Mouse (Mus musculus): ENCODE measurements around the gene Fam43a. TPM values are rescaled to one million over a fixed set of nuclear protein-coding genes. Genes with fewer than 3 reads are reported as not detected.

The Fam43a gene
- 10 to 100 TPM in 1 of 2 experiments, 1 to 10 TPM in 1; 9.0 to 12.7 TPM for total RNA-seq (2021)

GRCm38 (mm10) chr16:30599491-30600268, at the start of gene Fam43a:
Gene Fam43a (plus strand): TSS chr16:30599723.
- DNase-seq (ENCODE audit: extremely low spot score in 1 of 2, low spot score in 1 of 2) = peak; percentile 51 to 66

- DNase-seq (ENCODE audit: extremely low spot score in 1 of 2, low spot score in 1 of 2) = peak; percentile 83 to 87
These were observed 49.4 kb upstream of the Fam43a start for GRCm38 (mm10) chr16:30549966-30550747.

DNA sequence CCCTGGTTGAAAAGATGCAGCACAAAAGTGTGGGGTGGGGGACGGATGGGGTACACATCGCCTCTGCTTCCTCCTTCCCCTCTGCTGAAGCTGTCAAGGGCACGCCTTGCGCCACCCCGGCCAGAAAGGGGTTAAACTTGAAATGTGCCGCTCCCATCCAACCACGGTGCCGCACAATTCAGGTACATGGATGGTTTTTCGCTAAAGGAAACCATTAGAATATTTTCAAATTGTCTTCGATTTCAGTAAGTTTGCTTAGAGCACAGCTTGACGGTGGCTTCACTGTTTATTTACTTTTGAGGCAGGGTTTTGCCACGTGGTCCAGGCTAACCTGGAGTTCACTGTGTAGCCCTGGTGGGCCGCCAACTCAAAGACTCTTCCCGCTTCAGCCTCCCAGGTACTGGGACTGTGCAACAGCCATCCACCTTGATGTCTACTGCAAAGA, 48.8 kb upstream of the Fam43a start, which contains the start of gene Tmem44:
TSS of gene Tmem44 (minus strand) at position 95 of the 445 bp plus-strand sequence.
- DNase-seq (ENCODE audit: extremely low spot score in 1 of 2, low spot score in 1 of 2) = no peak

GRCm38 (mm10) chr16:30552621-30553338, 46.7 kb upstream of the Fam43a start:
- peak; percentile 37 to 64 for DNase-seq (ENCODE audit: extremely low spot score in 1 of 2, low spot score in 1 of 2)

DNA sequence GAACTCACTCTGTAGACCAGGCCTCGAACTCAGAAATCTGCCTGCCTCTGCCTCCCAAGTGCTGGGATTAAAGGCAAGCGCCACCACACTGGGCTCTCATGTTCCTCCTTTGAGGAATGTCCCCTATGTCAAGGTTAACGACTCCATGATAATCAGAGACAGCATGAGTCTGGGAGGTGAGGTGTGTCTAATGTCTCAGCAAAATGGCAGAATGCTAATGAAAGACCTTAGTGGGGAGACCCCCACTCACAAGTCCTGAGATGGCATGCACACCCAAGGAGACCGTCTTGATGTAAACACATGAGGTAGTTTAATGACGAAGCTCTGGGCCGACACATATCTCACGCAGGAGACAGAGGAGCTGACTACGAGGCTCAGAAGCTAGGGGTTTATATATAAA, 45.4 kb upstream of the Fam43a start:
- DNase-seq (ENCODE audit: extremely low spot score in 1 of 2, low spot score in 1 of 2) = no peak

GRCm38 (mm10) chr16:30559312-30559992, 40.1 kb upstream of the Fam43a start:
- no peak for DNase-seq (ENCODE audit: extremely low spot score in 1 of 2, low spot score in 1 of 2)

DNA sequence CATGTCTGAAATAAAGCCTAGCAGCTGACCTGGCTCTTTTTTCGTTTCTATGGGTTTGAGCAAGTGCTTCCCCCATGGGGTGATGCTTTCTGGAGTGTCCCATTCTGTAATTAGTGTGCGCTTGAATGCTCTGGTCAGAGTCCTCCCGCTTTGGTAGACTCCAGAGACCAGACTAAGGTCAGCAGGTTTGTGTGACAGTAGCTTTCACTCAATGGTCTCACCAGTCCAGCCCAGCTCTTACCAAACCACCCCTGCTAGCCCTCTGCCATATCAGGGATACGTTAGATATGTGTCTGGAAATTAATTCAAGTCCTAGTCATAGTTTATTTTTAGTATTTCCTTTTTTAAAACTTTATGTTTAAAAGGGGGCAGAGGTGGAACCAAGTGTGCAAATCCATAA, 38.9 kb upstream of the Fam43a start:
- DNase-seq (ENCODE audit: extremely low spot score in 1 of 2, low spot score in 1 of 2) = no peak

- DNase-seq (ENCODE audit: extremely low spot score in 1 of 2, low spot score in 1 of 2) = no peak
These were observed 33.9 kb upstream of the Fam43a start for GRCm38 (mm10) chr16:30565631-30566030.

DNA sequence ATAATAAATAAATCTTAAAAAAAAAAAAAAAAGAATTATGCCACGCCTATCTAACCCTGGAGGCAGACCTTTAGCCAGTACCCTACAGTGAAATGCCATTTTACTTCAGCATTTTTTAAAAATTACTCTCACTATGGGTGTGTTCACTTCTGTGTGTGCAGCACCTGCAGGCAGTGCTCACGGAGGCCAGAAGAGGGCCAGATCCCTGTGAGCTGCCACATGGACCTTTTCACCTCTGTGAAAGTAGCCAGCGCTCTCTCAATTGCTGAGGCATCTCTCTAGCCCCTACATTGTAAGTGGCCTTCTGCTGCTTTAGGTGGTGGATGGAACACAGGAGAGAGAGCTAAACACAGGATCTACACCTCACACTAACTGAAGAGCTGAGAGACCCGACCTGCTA, 29.4 kb upstream of the Fam43a start:
- DNase-seq (ENCODE audit: extremely low spot score in 1 of 2, low spot score in 1 of 2) = no peak

- no peak for DNase-seq (ENCODE audit: extremely low spot score in 1 of 2, low spot score in 1 of 2)
These were observed 28.1 kb upstream of the Fam43a start for GRCm38 (mm10) chr16:30571378-30571777.

GRCm38 (mm10) chr16:30572239-30572638, 27.3 kb upstream of the Fam43a start:
- DNase-seq (ENCODE audit: extremely low spot score in 1 of 2, low spot score in 1 of 2) = no peak

DNA sequence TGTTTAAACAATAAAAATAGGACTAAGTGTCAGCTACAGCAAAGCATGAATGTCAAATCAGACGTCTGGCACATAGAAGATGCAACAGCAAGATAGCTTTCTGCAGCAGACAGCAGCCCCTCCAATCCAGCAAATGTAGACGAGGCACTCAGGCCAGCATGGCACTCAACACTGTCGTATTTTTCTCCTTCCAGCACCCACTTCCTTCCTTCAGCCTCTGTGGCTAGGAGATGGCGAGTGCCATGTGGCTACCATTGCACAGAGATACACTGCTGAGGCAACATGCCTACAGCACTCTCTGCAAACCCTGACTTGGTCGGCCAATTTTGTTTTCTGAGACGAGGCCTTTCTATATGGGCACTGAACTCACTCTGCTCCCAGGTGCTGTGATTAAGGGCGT, 23.7 kb upstream of the Fam43a start:
- no peak for DNase-seq (ENCODE audit: extremely low spot score in 1 of 2, low spot score in 1 of 2)

DNA sequence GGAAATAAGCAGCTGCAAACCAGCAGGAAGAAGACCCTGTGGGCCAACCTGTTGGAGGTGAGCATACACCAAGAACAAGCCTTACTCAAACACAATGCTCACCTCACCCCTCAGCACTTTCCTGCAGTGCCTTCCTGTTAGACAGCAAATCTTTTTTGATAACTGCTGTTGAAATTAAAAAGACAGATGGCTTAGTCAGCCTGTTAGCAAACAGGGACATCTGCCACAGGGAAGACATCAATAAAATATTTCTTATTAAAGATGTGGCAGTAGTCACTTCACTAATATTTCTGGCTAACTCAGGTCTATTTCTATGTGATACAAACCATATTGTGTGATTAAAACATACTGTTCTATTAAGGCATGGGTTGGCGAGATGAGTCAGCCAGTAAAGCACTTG, 23.1 kb upstream of the Fam43a start:
- DNase-seq (ENCODE audit: extremely low spot score in 1 of 2, low spot score in 1 of 2) = no peak

DNA sequence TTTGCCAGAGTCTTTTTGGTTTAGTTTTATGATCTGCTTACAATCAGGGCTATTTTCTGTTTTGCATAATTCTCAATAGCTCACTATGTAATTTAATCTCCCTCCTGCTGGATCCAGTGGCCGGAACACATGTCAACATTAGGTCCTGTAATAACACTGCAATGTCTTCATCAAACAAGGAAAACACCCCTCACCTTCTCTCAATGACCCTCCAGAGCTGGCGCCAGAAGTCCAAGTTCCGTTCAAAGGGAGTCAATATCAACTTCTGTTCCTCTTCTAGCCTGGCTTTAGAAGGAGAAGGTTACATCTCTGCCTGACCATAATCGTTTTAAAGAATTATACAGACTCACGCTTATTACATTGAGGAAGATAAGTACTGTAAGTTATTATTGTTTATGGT, 18.8 kb upstream of the Fam43a start:
- no peak for DNase-seq (ENCODE audit: extremely low spot score in 1 of 2, low spot score in 1 of 2)

DNA sequence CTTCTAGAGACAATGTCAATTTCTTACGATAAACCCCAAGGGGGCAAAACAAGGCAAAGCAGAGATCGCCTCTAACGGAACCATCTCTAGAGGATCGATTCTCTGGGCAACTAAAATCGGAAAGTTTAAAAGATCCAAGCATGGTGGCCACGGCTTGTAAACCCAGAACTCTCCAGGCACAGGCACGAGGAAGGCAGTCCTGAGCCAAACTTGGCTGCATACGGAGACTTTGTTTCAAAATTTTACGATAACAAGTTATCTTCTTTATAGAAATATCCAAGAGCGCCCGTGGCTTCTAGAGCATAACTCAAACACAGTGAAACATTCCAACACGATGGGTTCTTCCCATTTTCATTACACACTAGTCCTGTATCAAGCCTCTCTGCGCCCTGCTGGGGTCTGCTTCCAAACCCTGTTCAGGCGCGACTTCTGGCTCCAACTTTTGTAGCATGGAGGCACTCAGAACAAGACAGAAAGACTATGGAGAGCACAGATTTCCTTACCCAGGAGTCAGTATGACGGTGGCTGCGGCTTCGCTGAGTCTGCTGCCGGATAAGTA, 12.5 kb upstream of the Fam43a start:
- no peak for DNase-seq (ENCODE audit: extremely low spot score in 1 of 2, low spot score in 1 of 2)

GRCm38 (mm10) chr16:30587494-30588327, 11.8 kb upstream of the Fam43a start, which contains the start of gene Lsg1:
Gene Lsg1 (minus strand): TSS chr16:30587592.
- peak; percentile 67 to 76 for DNase-seq (ENCODE audit: extremely low spot score in 1 of 2, low spot score in 1 of 2)

DNA sequence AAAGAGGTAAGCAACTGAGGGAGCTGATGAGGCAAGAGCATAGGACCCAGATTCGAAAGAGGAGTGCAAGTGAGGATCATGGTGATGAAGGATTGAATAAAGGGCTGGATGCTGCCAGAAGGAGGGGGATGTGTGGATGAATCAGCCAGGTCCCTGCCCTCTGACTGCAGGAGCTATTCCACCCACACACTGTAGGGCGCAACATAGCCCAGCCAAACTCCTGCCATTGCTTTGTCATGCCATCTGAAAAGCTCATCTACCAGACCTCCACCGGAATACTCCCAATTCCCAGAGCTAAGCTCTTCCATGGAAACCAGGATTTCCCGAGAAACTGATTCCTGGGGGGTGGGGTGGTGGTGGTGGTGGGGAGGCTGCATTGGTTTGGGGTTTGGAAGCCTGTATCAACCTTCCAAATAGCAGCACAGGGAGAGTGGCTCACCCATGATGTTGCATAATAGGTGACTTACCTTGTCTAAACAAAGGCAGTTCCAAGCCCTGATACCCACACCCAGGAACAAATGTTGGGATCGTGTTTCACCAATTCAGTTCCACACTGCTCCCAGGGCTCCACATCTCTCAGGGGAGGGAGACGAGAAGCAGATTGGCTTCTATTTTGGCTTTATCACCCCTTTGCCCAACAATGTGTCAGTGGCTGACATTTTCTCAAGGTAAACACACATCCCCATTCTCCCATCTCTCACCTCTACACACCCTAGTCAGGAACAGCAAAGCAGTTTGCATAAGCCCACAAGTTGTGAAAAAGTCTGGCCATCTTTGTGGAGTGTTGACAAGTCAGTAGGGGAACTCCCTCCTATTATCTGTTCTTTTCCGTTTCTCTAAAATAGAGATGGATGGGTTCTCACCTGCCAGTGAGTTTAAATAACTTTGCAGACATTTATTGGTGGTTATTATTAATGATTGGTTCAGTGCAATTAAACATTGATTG, 9.0 kb upstream of the Fam43a start:
- DNase-seq (ENCODE audit: extremely low spot score in 1 of 2, low spot score in 1 of 2) = no peak

GRCm38 (mm10) chr16:30591990-30592389, 7.5 kb upstream of the Fam43a start:
- DNase-seq (ENCODE audit: extremely low spot score in 1 of 2, low spot score in 1 of 2) = no peak
